Mouse (Mus musculus) small intestine, adult 2 months (tissue): ENCODE data around the gene Unkl. TPM values are rescaled to one million over a fixed set of nuclear protein-coding genes. Genes with fewer than 3 reads are reported as not detected.

Source experiments
- H3K27ac ChIP-seq: fragments of 200-500 bp; 2 replicates; pipeline ENCODE4 v1.5.1; 2012; ENCODE audit warnings: low read depth, low read length, control low read depth, inconsistent platforms; ENCODE audit not compliant: insufficient read depth
- H3K27me3 ChIP-seq: fragments of 200-500 bp; 2 replicates; pipeline ENCODE4 v1.6.1; 2012; ENCODE audit warnings: mild to moderate bottlenecking, moderate library complexity, low read length, inconsistent platforms; ENCODE audit not compliant: control insufficient read depth, insufficient read depth
- H3K36me3 ChIP-seq: fragments of 200-500 bp; 2 replicates; pipeline ENCODE4 v1.6.1; 2012; ENCODE audit warnings: mild to moderate bottlenecking, low read length, control low read depth, inconsistent platforms; ENCODE audit not compliant: control insufficient read depth, insufficient read depth
- H3K4me1 ChIP-seq: fragments of 200-500 bp; 2 replicates; pipeline ENCODE4 v1.6.1; 2012; ENCODE audit warnings: low read length, inconsistent platforms, mixed read lengths; ENCODE audit not compliant: control insufficient read depth, insufficient read depth, insufficient read length
- H3K4me3 ChIP-seq: fragments of 200-500 bp; 2 replicates; pipeline ENCODE4 v1.5.1; 2012; ENCODE audit warnings: low read depth, mild to moderate bottlenecking, control low read depth, inconsistent platforms, low read length, moderate library complexity
- CTCF ChIP-seq: fragments of 200-500 bp; IDR thresholded peaks from 2 replicates; pipeline ENCODE4 v1.5.1; 2012; ENCODE audit warnings: low read depth, mild to moderate bottlenecking, control low read depth, inconsistent platforms, low read length, moderate library complexity, mixed read lengths; ENCODE audit not compliant: insufficient replicate concordance, insufficient read length; ENCODE audit errors: extremely low read depth
- POLR2A ChIP-seq: fragments of 200-500 bp; IDR thresholded peaks from 2 replicates; pipeline ENCODE4 v1.6.1; 2012; ENCODE audit warnings: low read depth, mild to moderate bottlenecking, control low read depth, inconsistent platforms, low read length, moderate library complexity
- WGBS: fragments of 180-500 bp; shearing (Covaris S2); methylation state at CpG from one replicate; pipeline ENCODE4 v1.1.7; 2018; 5-methylcytosine and 5-hydroxymethylcytosine counted together
- polyA plus RNA-seq: library from polyadenylated mRNA; depleted of rRNA; stranded (reverse); fragments of >200 nt; gene quantifications from 2 replicates; pipeline ENCODE4 v1.2.3, GENCODE M21; 2012

The Unkl gene
- polyA plus RNA-seq, 1 experiment: 11.7 TPM

GRCm38 (mm10) chr17:25244239-25244638 is 56.0 kb downstream of the Unkl start:
- Histone ChIP-seq H3K36me3 (peaks cover 8% of the 10 kb centered on the region; the same call in 1 of the 2 replicates), H3K4me3 (no peak overlapping the region), H3K27ac (no peak overlapping the region), H3K4me1 (no peaks in the 10 kb centered on the region), H3K27me3 (no peaks in the 10 kb centered on the region)
- TF ChIP-seq CTCF: no peak
- no peak for TF ChIP-seq POLR2A
- 72% methylated on average over 16 of the region's 16 CpGs for WGBS

GRCm38 (mm10) chr17:25248033-25248750 is 60.0 kb downstream of the Unkl start:
- TF ChIP-seq POLR2A: no peak
- TF ChIP-seq CTCF: no peak
- Histone ChIP-seq H3K27me3 (no peaks in the 10 kb centered on the region; the same call in 1 of the 2 replicates), H3K27ac (no peak overlapping the region), H3K4me1 (no peaks in the 10 kb centered on the region), H3K4me3 (no peak overlapping the region), H3K36me3 (peaks cover 1% of the 10 kb centered on the region; the same call in 1 of the 2 replicates)
- 67% methylated on average over 18 of the region's 18 CpGs for WGBS

GRCm38 (mm10) chr17:25250181-25250835 is 62.1 kb downstream of the Unkl start:
- H3K4me1 ChIP-seq: no peaks in the 10 kb centered on the region
- 76% methylated on average over 8 of the region's 8 CpGs for WGBS
- H3K27me3 ChIP-seq: peaks cover 5% of the 10 kb centered on the region
- no peak overlapping the region for H3K27ac ChIP-seq
- H3K36me3 ChIP-seq: no peaks in the 10 kb centered on the region
- no peak for TF ChIP-seq CTCF
- no peak for TF ChIP-seq POLR2A
- H3K4me3 ChIP-seq: no peak overlapping the region

- TF ChIP-seq CTCF: no peak
- no peak overlapping the region for H3K4me3 ChIP-seq
- H3K36me3 ChIP-seq: no peaks in the 10 kb centered on the region
- H3K4me1 ChIP-seq: peaks cover 4% of the 10 kb centered on the region; the same call in 1 of the 2 replicates
- H3K27ac ChIP-seq: no peak overlapping the region
- WGBS: 45% methylated on average over 3 of the region's 3 CpGs
- H3K27me3 ChIP-seq: peaks cover 17% of the 10 kb centered on the region
Measured at GRCm38 (mm10) chr17:25252643-25253042, 64.4 kb downstream of the Unkl start.

- 26% methylated on average over 10 of the region's 10 CpGs for WGBS
- TF ChIP-seq CTCF (no peak), POLR2A (no peak)
- Histone ChIP-seq H3K4me3 (no peak overlapping the region), H3K36me3 (no peaks in the 10 kb centered on the region), H3K27ac (no peak overlapping the region), H3K27me3 (peaks cover 17% of the 10 kb centered on the region), H3K4me1 (peaks cover 6% of the 10 kb centered on the region)
Measured at GRCm38 (mm10) chr17:25253760-25254159, 65.6 kb downstream of the Unkl start.

- Histone ChIP-seq H3K27ac (no peak overlapping the region), H3K36me3 (peaks cover 6% of the 10 kb centered on the region; the same call in 1 of the 2 replicates), H3K4me1 (peaks cover 6% of the 10 kb centered on the region), H3K4me3 (peak overlapping the region; percentile 48; the same call in 1 of the 2 replicates), H3K27me3 (peaks cover 17% of the 10 kb centered on the region)
- no peak for TF ChIP-seq CTCF
- TF ChIP-seq POLR2A: no peak
- 55% methylated on average over 2 of the region's 2 CpGs for WGBS
Measured at GRCm38 (mm10) chr17:25255110-25255509, 66.9 kb downstream of the Unkl start.

- Histone ChIP-seq H3K27me3 (peaks cover 17% of the 10 kb centered on the region), H3K27ac (no peak within 1 kb of the TSS), H3K4me3 (peak within 1 kb of the TSS; percentile 48), H3K4me1 (peaks cover 6% of the 10 kb centered on the region), H3K36me3 (peaks cover 7% of the 10 kb centered on the region; the same call in 1 of the 2 replicates)
- WGBS: 3% methylated on average over 35 of the region's 35 CpGs
- TF ChIP-seq CTCF (no peak), POLR2A (no peak)
Measured at GRCm38 (mm10) chr17:25256140-25256754, 68.0 kb downstream of the Unkl start, which contains the start of gene Baiap3. Gene Baiap3, minus strand, starts transcription at chr17:25256364.
